Mouse (Mus musculus) thymus, adult 18-20 months (tissue): Measurements from ENCODE around the gene Fam168b.

ENCODE experiments used
- DNase-seq, 2 experiments: peaks; one replicate each; pipeline ENCODE4 v3.0.0; 2022; ENCODE audit warnings: mixed read lengths in 2 of 2

The Fam168b gene

DNA sequence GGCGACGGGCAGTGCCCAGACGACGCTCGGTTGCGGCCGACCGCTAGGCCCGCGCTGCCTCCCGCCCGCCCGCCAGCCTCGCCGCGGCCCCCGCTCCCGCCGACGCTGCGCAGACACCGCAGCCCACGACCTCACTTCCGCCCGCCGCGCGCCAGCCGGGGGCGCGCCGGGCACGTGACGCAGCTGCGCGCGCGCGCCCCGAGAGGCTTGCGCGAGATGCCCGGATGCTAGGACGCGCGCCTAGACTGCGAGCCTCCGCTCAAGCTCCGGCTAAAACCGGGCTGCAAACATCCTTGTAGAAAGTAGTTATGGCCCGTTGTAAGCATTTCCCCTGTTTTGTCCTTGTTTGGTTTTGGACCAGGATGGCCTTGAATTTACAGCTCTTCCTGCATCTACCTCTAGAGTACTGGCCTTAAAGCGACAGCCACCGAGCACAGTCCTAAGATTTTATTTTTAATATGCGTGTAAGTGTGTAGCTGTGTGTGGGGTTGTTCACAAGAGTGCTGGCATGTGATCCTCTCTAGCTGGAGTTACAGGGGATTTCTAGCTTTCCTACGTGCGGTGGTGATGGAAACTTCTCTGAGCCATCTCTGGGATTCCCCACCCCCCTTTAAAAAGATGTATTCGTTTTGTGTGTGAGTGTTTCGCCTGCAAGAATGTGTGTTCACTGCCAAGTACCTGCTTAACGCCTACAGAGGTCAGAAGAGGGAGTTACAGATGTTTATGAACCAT, at the start of gene Fam168b:
Gene Fam168b (minus strand): TSS at position 179 of the 732 bp plus-strand sequence.
- peak; percentile 74 to 79 for DNase-seq

- DNase-seq: no peak
These were observed 49.6 kb upstream of the Fam168b start for GRCm38 (mm10) chr1:34892466-34892865.

DNA sequence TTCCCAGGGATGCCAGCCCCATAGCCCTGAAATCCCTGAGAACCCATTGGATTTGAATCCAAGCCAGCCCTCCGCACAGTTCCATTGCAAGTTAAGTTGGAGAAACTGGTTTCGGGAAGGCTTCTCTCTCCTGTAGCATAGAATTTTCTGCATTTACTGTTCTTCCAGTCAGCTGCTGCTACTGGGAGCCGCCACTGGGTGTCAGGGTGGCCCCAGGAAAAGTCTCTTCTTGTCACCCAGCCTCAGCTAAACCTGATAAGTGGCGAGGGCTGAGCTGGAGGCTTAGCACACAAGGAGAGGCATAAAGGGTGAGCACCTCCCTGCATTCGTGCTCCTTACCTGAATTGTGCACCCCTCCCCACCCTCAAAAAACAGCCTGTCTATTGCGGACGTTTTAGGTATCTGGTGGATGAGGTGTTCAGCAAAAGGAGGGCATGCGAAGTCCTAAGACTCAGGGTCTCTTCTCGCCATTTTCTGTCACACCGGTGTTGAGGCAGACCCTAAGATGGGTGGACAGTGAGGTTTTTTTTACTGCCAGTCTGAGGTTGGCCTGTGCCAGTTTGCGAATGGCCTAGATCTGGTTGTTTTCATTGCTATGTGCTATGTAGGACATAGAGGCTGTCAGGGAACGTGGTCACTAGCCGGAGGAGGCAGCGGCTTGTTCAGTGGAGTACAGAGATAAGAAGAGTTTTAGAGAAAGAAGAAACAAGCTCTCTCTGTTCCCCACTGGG, 48.9 kb upstream of the Fam168b start:
- DNase-seq: no peak

DNA sequence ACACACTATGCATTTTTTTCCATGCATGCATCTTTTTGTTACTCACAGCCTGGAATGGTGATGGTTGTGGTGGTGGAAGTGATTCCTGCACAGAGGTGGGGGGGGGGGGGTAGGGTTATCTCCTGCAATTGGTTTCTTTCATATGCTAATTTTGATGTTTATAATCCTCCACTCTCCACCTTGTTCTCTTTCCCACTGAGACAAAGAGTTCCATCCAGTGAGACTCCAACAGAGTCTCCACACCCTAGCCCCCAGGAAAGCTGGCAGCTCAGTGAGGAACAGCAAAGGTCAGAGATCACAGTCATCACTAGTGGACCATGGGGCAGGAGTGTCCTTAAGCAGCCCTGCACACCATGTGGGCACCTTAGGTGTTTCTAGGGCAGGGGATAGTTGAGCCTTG, 40.9 kb upstream of the Fam168b start:
- no peak for DNase-seq

GRCm38 (mm10) chr1:34879611-34880010, 36.7 kb upstream of the Fam168b start:
- no peak for DNase-seq

GRCm38 (mm10) chr1:34873551-34873950, 30.7 kb upstream of the Fam168b start:
- no peak for DNase-seq

DNA sequence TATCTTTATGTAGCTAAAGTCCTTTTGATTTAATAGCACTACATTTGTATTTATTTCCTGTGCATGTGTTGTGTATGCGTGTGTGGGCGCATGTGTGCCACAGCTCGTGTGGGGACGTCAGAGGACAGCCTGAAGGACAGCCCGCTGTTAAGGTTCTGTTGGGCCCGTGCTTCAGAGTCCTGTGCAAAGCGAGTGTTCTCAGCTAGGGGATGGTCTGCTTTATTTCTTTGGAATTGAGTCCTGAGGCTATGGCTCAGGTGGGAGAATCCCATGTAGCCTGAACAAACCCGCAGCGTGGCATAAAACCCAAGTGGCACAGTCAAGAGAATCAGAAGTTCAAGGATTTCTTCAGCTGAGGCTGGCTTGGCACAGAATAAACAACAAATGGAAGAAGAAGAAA, 28.3 kb upstream of the Fam168b start:
- DNase-seq: no peak

GRCm38 (mm10) chr1:34869231-34869630, 26.4 kb upstream of the Fam168b start:
- no peak for DNase-seq

DNA sequence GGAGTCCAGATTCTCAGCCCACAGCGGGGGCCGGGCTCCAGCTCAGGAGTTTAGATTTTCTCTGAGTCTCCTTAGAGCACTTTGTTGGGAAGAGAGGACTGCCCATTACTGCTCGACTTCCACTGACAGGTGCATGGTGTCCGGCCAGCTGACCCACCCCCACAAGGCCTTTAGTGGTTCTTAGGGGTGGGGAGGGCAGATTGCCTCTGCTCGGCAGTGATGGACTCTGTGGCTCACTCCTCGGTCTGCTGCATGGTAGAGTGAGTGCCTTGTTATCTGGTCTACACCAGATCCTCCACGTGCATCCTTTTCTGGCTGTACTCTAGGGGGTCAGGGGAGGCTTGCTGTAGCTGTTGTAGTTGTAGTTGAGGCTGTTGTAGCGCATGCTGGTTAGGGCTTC, 25.5 kb upstream of the Fam168b start:
- no peak for DNase-seq

DNA sequence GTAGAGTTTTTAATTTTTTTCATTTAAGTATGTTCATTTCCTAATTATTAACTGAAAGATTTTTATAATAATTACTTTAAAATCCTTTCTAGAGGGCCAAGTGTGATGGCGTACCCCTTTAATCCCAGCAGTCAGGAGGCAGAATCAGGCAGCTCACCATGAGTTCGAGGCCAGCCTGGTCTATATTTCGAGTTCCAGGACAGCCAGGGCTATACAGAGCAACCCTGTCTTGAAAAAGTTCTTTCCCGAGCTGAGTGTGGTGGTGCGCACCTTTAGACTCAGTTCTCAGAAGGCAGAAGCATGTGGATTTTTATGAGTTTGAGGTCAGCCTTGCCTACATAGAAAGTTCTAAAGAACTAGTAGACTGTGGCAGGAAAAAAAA, 24.7 kb upstream of the Fam168b start:
- DNase-seq: no peak

DNA sequence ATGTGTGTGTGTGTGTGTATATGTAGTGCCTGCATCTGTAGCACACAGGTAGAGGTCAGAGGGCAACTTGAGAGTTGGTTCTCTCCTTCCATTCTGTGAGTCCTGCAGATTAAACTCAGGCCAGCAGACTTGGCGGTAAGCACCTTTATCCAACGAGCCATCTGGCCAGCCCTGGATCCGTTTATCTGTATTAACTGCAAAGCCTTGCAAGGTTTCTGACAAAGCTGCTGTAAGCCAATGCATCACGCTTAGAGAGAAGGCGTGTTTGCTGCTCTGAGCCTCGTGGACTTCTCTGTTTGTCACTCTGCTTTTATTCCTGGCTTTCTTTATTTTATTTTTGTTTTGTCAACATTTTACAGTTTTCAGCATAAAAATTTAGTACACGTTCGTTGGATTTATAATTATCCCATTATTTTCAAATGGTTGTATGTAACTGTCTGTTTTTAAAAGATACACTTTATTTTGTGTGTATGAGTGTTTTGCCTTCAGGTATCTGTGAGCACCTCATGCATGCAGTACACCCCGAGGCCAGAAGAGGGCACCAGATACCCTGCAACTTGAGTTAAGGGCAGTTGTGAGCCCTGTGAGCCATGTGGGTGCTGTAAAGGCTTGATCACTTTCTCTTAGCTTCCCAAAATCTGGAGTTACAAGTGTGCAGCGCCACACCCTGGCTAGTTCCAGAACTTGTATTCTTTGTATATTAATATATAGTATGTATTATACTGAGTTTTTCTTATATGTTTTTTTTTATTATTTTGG, 24.1 kb upstream of the Fam168b start:
- DNase-seq: peak; percentile 81 to 84

GRCm38 (mm10) chr1:34865866-34866265, 23.0 kb upstream of the Fam168b start:
- no peak for DNase-seq

DNA sequence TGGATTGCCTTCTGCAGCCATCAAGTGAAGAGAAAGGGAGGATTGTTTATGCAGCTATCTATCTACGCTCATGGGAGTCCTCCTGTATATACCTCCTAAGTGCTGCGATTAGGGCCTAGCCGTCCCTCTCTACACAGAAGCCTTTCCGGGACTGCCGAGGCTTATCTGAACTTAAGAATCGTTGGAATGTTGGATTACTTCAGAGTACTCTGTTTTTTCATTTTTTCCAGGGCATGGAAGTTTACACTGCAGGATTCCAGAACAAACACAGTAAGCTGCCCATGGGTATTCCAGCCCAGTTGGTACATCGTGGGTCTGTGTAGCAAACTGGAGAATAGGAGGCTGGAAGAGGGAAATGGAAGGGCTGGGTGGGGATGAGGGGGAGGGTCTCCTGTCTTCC, 21.4 kb upstream of the Fam168b start:
- DNase-seq: no peak

DNA sequence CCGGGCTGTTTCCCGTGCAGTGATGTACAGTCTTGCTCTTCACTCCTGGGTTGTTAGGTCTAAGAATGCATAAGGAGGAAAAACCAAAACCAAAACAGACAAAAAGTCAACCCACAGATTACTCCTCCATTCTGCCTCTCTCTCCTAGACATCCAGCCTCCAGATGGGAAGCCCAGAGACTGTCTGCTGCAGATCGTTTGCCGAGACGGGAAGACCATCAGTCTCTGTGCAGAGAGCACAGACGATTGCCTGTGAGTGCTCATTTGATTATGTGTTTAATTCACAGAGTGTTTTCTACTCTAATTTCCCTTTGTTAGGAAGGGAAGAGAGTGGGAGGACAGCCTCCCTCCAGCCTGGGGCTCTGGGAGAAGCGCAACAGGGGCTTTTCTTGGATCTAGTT, 20.5 kb upstream of the Fam168b start:
- no peak for DNase-seq

DNA sequence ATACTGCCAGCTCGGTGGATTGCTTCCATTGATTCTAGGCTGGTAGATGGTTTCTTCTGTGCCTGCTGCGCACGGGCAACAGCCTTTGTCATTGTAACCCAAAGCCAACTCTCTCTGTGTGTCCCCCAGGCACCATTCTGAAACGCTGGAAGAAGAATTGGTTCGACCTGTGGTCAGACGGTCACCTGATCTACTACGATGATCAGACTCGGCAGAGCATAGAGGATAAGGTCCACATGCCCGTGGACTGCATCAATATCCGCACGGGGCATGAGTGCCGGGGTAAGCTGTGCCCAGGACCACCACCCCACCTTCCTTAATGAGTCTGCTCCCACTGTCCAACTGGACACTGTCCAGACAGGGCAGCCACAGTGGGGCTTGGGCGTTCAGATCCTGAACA, 20.0 kb upstream of the Fam168b start:
- no peak for DNase-seq

GRCm38 (mm10) chr1:34860205-34860604, 17.3 kb upstream of the Fam168b start:
- DNase-seq: no peak

- DNase-seq: no peak
These were observed 16.9 kb upstream of the Fam168b start for GRCm38 (mm10) chr1:34859761-34860160.

- DNase-seq: no peak
These were observed 15.8 kb upstream of the Fam168b start for GRCm38 (mm10) chr1:34858671-34859070.

DNA sequence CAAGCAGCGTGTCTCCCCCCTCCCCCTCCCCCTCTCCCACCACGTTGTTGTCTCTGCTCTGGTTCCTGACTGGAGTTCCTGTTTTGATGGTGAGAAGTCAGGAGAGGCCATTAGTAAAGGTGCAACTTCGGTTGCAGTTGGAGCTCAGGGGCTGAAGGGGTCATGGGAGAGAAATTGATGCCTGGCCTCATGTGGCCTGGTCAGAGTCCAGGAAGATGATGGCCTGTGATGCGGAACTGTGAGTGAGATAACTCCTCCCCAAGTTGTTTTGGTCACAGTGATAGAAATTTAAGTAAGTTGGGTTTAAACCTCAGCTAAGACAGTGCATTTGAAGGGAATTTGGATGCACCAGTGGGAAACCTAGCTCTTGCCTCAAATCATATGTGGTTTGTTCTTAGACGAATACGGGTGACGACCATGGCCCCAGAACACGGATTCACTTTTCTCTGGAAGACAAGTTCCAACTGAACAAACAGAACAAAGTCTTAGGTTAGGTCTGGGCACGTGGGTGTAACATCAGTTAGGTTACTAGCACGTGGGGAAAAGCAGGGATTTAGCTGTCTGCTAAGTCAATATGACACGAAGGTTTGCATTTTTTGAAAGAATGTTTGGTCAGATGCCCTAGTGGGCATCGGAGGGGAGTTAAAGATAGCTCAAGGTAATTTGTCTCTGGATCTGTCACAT, 12.3 kb upstream of the Fam168b start:
- DNase-seq: no peak

GRCm38 (mm10) chr1:34853786-34854185, 10.9 kb upstream of the Fam168b start:
- DNase-seq: no peak

- DNase-seq: no peak
These were observed 9.4 kb upstream of the Fam168b start for GRCm38 (mm10) chr1:34852116-34852878.

GRCm38 (mm10) chr1:34851562-34851961, 8.7 kb upstream of the Fam168b start:
- DNase-seq: peak in 1 of 2 experiments; percentile 29
